Mouse (Mus musculus) gastrocnemius, postnatal 36 days (tissue): ENCODE results near the gene Mctp2. TPM values are rescaled to one million over a fixed set of nuclear protein-coding genes. Genes with fewer than 3 reads are reported as not detected.

Source experiments
- DNase-seq, 2 experiments: peaks; one replicate each; pipeline ENCODE4 v3.0.0; 2022
- intact Hi-C: fragments of 180-260 bp; cut with DNase I; formaldehyde crosslinking; loops from one replicate; pipeline ENCODE4 v1.15.1; 2025
- total RNA-seq, 2 experiments: library from RNA; stranded (reverse); gene quantifications; 2 replicates each; pipeline ENCODE4 v1.2.3; 2021

Mctp2 gene
- total RNA-seq, 2 experiments from 2014 or later = 0.08 TPM; not detected in 1

DNA sequence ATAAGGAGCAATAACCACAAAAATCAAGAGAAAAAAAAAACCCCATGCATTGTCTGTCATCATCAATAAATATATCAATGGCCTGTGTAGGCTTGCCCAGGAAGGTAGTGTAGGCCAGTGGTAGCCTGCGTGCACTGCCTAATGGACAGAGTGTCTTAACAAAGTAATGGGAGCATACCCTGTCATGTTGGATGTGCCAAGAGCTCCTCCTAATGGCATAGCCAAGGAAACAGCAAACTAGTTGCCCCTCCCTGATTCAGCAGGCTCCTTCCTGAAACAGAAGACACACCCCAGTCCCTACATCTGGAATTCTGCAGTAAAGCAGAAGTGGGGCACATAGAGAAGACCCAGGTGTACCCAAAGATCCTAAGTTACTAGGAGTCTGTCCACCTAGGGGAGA, 113.1 kb downstream of the Mctp2 start:
- no peak for DNase-seq
- intact Hi-C loops = no loop called here

DNA sequence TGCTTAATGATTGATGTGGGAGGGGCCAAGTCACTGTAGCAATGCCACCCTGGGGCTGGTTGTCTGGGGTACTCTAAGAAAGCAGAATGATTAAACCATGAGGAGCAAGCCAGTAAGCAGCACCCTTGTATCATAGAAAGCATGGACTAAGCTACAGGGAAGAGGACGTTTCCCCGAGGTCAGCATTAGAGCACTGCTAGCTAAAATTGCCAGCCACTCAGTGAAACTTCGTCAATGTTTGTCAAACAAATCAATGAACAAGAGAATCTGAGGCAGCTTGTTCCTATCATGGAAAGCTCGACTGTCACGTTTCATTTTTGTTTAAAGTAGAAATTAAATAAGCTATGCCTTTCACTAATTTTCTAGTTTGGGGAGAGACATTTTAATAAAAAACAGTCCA, 124.8 kb downstream of the Mctp2 start:
- intact Hi-C loops = no loop called here
- no peak for DNase-seq

DNA sequence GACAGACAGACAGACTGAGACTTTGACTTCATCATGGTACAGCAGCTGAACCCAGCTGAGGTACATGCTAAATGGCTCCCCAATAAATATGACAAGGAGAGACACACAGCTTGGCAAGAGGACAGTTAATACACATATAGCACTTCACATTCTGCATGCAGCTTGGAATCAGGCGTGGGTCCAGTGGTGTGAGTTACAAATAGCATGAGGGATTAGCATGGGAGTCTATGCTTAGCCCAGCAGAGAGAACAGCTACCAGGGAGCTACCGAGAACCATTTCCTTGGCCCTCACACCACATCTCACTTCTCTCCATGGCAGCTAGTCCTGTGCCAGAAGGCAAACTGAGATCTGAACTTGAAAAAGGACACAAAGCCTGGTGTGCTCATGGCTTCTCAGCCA, 137.1 kb downstream of the Mctp2 start:
- intact Hi-C loops = no loop called here

DNA sequence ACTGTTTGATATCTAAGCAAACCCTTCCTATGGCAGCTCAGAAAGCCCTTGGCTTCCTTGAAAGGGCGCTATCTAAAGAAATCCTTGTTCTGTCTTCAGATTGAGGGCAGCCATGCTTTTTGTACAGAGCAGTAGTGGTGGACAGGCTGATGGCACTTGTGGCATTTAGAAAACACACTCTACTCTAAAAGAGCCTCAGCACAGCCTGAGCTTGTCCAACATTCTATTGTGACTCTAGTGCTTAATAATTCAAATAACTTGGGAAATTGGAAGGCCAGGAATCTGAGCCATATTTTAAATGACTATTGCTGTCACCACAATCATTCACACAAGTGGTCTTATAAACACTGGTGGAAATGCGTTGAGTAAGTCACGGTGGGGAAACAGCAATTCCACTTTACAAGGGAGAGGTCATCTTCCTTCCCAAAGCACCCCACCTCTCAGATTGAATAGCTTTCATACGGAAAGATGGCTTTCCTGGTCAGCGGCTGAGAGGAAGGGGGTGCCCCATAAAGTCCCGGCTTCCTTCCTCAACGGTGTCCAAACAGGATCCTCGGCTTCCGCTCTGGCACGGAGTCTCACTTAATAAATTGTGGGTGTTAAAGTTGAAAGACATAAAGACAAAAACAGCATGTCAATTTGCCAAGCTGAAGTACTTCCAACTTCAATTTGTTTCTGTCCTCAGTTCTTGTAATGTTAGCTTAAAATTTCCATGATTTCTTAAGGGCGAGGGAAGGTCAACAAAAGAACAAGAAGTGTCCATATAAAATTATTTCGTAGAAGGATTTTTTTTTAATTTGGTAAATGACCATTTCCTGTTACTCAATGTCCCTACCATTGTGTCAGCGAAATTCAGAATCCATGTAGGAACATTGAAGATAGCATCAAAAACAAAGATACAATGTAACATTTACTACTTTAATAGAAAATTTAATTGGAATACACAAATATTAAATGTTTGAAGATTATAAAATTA, 140.4 kb downstream of the Mctp2 start:
- intact Hi-C loops = no loop called here
- DNase-seq = peak in 1 of 2 experiments; percentile 14

More for the DNA sequence above, 137.1 kb downstream of the Mctp2 start:
- DNase-seq = no peak

DNA sequence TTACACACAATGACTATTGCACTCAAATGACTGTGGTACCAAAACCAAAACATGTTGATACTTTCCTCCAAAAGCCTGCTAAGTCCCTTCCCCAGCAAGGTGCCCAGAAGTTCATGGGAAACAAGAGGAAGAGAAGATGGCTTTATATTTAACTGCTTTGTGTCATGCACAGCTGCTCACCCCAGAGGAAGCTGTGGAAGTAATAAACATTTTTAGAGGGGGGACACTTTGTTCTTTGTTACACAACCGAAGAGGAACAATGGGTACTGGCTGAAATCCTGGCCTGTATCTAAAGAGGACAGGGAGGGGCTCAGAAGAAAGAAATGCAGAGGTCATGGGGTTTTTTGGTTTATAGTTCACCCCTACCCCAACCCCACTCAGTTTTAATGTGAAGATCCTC, 144.2 kb downstream of the Mctp2 start:
- intact Hi-C loops = no loop called here
- DNase-seq = no peak

DNA sequence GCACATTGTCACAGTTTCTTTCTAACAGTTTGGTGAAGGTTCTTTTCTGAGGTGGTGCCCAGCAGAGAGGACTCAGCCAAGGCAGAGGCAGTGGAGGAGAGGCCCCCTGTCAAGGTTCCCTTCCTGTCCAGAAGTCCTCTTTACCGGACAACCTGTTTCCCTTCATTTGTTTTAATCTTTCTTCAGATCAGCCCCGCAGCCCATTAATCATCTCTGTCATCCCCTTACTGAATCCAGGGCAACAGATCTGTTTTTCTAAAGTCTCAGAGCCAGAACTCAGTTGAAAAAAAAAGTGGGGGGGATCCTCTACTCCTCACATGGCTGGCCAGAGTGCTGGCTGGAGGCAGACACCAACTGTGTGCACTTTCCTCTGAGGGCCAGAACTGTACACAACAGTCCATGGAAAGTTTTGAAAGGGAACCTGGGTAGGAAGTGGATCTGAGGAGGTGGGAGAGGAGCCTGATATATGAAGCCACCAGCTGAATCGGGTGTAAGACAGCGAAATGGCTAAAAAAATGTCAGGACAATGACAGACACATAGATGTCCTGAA, 146.8 kb downstream of the Mctp2 start:
- no peak for DNase-seq
- intact Hi-C loops = no loop called here

DNA sequence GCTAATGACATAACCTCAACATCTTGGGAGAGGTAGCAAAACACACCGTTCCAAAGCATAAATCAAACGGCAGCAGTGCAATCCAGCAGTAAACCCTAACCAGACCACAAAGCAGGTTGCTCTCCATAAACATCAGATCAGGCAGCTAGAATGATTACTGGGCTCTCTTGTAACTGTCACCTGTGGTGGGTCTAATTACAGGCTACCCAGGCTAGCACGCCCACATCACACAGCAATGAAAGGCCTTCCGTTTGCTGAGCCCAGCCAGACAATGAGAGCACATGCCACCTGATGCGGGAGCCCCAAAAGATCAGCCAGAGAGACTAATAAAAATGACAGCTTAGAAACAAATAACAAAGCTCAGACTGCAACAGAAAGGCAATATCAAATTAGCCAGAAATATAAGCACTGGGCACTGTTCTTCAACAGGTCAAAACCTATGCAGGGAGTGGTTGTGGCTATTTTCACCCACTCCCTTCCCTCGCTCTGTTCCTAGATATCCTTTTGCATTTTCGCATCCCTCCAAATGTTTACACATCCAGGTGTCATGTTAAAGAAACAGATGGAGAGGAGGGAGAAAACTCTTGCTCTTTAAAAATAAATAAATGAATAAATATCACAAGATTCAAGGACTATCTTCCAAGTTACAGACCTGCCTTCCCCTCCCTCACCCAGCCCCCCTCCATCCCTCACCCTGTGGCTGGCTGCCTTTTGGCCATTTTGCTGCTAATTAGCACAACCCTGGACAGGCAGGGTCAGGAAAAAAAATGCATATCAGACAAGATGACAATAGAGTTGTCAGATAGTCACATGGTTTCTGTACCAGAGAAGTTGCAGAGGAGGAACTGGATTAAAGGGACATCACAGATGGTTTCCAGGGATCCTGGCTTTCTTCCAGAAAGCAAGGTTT, 155.4 kb downstream of the Mctp2 start:
- intact Hi-C loops = no loop called here
- no peak for DNase-seq

DNA sequence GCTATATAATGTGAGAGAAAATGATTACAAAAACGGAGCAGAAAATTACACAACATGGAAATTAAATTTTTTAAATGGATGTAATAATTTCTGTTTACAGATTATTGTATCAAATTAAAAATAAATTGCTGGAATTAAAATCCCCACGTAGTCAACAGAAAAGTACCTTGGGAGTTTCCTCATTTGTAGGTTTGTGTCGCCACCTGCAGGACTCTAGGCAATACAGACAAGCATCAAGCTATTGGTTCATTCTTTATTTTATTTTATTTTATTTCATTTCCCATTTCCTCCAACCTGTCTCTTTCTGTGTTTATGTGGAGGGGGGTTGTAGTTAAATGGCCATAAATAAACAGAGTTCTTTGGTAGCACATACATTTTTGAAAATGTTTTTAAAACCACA, 157.3 kb downstream of the Mctp2 start:
- intact Hi-C loops = no loop called here
- DNase-seq = no peak

DNA sequence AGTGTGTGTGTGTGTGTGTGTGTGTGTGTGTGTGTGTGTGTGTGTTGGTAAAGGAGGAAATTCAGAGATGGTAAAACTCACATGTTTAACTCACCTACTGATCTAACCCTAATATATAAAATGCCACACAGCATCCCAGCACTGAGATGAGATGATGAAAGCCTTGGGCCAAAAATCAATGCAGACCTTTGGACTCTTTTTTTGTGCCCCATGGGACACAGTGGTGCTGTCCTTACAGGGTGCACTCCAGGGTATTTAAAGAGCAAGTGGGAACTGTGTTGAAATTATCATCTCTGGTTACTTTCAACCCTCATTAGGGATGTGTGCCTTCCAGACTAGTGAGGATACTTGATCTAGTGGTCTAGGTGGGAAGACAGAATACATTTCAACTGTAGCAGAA, 159.6 kb downstream of the Mctp2 start:
- DNase-seq = no peak
- intact Hi-C loops = no loop called here

DNA sequence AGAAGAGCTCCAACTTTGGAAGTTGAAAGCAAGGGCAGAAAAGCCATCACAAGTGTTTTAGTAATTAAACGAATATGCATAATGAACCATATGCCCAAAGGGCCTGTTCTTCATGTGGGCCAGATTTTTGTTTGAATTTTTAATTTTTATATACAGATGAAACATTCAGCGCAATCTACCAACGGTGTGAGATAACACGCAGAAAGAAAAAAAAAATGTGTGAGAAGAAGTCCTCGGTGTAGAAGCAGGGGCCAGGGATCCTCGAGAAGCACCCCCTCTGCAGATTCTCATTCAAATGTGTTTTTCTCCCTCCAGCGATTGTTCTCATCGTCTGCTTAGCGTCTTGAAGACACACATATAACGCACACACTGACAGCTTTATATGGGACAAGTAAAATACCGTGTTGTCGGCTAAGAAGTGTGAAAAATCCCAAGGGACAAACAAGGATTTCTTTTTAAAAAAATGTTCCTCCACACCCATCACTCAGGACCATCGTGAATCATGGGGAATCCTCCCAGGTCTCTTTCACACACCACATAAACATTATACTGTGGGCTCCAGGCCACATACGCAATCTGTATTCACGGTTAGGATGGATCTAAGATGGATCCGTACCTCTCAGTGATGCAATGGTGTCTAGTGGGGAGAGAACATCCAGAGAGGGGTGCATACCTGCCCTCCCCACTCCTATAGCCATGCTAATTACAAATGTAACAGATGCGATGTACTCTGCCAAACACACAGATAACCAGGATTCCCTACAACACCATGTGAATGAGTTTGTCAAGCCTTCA, 160.5 kb downstream of the Mctp2 start:
- intact Hi-C loops = no loop called here
- no peak for DNase-seq

DNA sequence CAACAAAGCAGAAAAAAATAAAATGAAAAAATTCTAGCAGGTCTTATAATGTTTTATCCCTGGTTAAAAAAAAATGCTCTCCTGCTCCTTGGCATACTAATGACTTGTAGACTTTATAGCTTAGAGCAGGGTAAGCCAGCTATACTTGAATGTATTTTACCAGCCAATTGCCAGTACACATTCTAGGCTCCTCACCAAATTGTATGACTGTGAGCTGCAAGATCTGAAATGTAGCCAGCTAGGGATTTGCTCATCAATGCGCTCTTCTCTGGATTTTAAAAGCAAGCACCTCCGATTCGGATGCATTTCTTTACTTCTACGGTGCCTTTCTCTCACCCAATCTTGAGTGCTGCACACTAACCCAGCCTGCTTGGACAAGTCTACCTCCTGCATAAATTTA, 167.7 kb downstream of the Mctp2 start:
- intact Hi-C loops = no loop called here
- DNase-seq = no peak

DNA sequence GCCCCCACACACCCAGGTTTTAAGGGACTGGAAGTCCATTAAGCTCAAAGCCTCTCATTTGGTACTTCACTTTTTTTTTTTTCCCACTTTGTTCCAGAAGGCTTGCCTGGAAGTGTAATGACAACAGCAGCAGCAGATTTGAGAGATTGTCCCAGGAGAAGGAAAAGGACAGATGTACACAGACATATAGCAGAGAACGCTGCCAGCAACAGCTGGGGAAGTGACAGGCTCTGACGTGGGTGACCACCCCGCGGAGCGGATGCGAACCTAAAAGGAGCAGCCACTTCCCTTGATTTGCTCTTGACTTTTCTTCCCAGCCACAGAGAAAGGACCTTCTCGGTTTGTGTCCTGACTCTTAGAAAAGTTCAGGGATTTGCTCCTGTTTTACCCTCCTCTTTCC, 185.4 kb downstream of the Mctp2 start:
- intact Hi-C loops = no loop called here

DNA sequence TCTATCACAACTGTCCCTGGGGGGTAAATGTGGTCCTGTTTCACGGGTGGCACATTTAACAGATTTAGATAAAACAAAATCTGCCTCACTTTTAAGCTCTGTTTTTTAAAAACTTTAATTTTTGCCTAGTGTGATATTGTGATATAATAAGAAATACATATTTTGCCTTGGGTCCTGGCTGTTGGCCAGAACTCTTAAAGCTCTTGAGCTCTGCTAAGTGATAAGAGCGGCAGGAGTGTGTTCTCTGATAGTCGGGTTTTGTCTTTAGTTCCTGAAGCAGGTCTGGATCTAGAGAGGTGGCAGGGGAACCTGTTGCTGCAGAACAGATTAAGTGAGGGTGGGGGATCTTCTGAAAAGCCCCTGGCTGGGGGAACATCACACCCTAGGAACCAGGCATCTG, 186.7 kb downstream of the Mctp2 start:
- DNase-seq = no peak
- intact Hi-C loops = no loop called here

More for the DNA sequence above, 185.4 kb downstream of the Mctp2 start:
- no peak for DNase-seq

DNA sequence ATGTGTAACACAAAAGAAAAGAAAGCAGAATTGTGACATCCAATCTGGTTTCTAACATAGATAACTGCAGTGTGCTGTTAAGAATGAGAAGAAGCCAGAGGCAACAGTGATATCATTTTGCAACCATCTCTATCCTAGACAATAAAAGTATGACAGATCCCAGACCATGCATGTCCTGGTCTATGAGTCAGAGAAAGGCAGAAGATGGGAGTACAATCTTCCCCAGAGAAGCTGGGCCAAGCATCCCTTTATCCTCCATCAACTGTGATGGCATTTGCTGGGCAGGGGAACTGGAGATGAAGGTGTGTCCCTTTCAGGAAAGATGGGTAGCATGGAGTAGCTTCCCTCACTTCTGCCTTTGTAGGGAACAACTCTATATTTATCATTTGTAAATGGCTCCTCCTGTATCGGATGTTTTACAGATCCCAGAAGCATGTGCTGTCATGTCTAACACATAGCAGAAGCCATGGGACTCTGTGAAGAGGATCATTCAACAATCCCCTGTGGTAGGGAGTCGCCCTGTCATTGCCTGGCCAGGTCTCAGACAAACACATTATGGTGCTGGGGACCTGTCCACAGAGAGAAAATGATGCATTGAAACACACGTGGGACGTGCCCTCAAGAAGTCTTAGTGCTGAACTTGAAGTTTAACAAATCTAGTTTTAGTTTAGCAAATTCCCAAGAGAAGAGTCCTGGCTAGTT, 188.9 kb downstream of the Mctp2 start:
- DNase-seq = no peak
- intact Hi-C loops = no loop called here

DNA sequence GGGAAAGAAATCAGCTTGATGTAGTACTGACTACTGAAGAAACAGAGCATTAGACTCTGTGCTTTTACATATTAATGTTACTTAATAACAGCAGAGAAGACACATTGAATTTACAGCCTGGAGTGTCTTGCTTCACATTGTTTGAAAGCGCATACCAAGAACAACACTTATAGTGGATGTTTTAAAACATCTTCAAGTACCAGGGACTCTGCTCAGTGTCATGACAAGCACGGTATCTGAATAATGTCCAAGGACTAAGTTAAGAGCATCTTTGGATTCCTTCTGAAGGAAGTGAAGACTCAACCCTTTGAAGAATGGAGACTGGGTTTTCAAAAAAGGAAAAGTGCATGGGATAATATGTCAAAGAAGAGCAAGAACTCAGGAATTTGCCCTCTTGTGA, 191.3 kb downstream of the Mctp2 start:
- intact Hi-C loops = no loop called here
- DNase-seq = no peak

DNA sequence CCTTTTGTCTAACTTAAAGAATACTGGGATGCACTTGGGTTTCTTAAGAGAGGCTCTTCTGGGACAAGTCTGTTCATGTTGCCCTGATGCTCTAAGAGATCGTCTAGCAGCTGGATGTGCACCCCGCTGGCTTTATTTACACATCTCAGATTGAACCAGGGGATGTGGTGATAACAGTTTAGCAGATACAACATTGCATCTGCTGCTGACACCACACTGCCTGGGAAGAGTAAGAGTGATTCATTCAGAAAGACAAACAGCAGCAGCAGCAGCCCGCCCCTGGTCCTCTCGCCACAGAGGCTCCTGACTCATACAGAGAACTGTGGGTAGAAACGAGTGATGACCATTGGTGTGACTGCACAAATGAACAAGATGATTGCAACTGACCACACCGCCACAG, 195.8 kb downstream of the Mctp2 start:
- DNase-seq = no peak
- intact Hi-C loops = no loop called here

DNA sequence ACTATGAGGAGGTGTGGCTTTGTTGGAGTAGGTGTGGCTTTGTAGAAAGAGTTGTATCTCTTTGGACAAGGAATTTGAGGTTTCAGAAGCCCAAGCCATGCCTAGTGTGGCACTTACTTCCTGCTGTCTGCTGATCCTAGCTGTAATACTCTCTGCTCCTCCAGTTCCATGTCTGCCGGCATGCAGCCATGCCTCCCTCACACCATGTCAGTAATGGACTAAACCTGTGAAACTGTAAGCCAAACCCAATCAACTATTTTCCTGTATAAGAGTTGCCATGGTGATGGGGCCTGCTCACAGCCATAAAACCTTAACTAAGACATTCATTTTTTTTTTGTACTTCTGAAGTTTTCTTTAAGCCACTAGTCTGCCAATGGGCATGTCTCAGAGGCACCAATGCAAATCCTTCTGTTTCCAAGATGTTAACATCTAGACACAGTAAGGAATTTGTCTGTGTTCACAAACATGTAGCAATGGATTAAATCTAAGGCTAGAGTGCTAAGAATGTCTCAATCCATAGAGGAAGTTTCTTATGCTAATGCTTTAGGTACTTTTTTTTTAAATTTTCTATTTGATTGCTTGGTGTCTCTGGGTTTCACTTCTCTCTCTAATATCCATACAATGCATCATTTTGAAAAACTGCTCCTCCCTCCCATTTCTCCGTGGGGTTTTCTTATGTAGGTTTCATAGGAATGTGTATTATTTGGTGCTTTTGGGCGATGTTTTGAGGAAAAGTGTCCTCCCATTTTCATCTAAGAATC, 197.6 kb downstream of the Mctp2 start:
- DNase-seq = no peak
- intact Hi-C loops = no loop called here

DNA sequence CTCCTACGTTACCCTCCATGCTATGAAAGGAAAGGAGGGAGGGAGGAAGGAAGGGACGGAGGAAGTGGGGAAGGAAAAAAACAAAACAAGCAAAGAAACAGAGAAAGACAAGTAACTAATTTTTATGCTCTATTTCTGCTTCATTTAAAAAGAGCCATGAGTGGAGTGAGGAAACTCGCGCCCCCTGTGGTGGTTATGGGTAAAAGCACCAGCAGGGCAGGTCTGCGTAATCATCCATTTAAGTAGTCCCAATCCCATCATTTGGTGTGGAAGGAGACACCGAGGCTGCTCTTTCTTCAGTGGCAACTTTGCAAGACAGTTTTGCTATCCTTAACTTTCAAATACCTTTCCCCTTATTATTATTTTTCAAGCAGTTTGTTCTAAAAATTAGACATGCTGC, 202.2 kb downstream of the Mctp2 start:
- no peak for DNase-seq
- intact Hi-C loops = no loop called here

DNA sequence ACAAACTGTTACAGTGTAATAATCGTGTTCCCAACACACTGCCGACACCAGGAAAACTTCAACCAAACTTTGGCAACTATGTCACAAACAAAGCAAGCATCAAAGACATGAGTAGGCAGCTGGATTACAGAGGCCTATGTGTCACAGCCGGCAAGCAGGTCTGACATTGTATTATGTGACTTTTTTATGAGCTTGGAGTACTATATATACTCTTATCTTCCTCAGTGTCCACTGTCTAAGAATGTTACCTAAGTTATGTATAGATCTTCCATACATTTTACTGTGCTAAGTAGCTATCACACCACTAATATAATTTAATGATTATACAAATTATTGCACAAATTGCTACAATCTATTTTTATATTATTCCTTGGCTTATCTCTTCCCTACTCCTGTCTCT, 202.8 kb downstream of the Mctp2 start:
- intact Hi-C loops = no loop called here
- DNase-seq = no peak
